Mouse (Mus musculus) forebrain, embryonic 14.5 days (tissue): ENCODE measurements around the gene Bpifb5. TPM values are rescaled to one million over a fixed set of nuclear protein-coding genes. Genes with fewer than 3 reads are reported as not detected.
"Not testable (repeated sequence)": the region's sequence is repeated elsewhere in the genome, so short reads cannot be mapped to it uniquely, and the experiment has no call there.

ENCODE experiments used
- ATAC-seq: fragments of 200-750 bp; cut with Nextera tagmentation; 2 replicates; pipeline ENCODE4 v1.8.0; 2017; ENCODE audit warnings: mild to moderate bottlenecking, moderate library complexity
- DNase-seq: peaks from one replicate; pipeline ENCODE4 v3.0.0-alpha.2; 2015; ENCODE audit warnings: low spot score
- H3K27ac ChIP-seq: fragments of 300-500 bp; sonication (generic); 2 replicates; pipeline ENCODE4 v1.5.1; 2014; ENCODE audit warnings: low read depth, mild to moderate bottlenecking, control low read depth, low read length, moderate library complexity
- H3K27me3 ChIP-seq: fragments of 300-500 bp; sonication (generic); replicated peaks from 2 replicates; pipeline ENCODE4 v1.6.1; 2014; ENCODE audit warnings: low read length, control low read depth, mixed read lengths; ENCODE audit not compliant: control insufficient read depth, insufficient read depth
- H3K36me3 ChIP-seq: fragments of 300-500 bp; sonication (generic); 2 replicates; pipeline ENCODE4 v1.6.1; 2014; ENCODE audit warnings: low read length, control low read depth; ENCODE audit not compliant: control insufficient read depth, insufficient read depth
- H3K4me1 ChIP-seq: fragments of 300-500 bp; sonication (generic); 2 replicates; pipeline ENCODE4 v1.6.1; 2014; ENCODE audit warnings: antibody characterized with exemption, low read length, control low read depth; ENCODE audit not compliant: control insufficient read depth, insufficient read depth
- H3K4me2 ChIP-seq: fragments of 300-500 bp; sonication (generic); 2 replicates; pipeline ENCODE4 v1.6.1; 2014; ENCODE audit warnings: mild to moderate bottlenecking, control low read depth, low read length
- H3K4me3 ChIP-seq: fragments of 300-500 bp; sonication (generic); 2 replicates; pipeline ENCODE4 v1.5.1; 2014; ENCODE audit warnings: low read depth, low read length, control low read depth
- H3K9ac ChIP-seq: fragments of 300-500 bp; sonication (generic); 2 replicates; pipeline ENCODE4 v1.6.1; 2014; ENCODE audit warnings: mild to moderate bottlenecking, low read length, control low read depth, moderate library complexity
- H3K9me3 ChIP-seq: fragments of 300-500 bp; sonication (generic); replicated peaks from 2 replicates; pipeline ENCODE4 v1.6.1; 2016; ENCODE audit warnings: low read length, control low read depth, mixed read lengths; ENCODE audit not compliant: control insufficient read depth
- WGBS: fragments of 180-500 bp; shearing (Covaris S2); extraction: QIAGEN DNeasy Blood & Tissue Kit; methylation state at CpG from one replicate; pipeline ENCODE4 v1.1.7; 2014; 5-methylcytosine and 5-hydroxymethylcytosine counted together
- polyA plus RNA-seq: library from polyadenylated mRNA; unstranded; fragments of >200 nt; fragmentation: Nextera tagmentation; extraction: Ambion mirVana; gene quantifications from 2 replicates; pipeline ENCODE4 v1.2.1, GENCODE M21; 2014

Gene Bpifb5
- polyA plus RNA-seq, 1 experiment from 2014 or later = 0.51 TPM

DNA sequence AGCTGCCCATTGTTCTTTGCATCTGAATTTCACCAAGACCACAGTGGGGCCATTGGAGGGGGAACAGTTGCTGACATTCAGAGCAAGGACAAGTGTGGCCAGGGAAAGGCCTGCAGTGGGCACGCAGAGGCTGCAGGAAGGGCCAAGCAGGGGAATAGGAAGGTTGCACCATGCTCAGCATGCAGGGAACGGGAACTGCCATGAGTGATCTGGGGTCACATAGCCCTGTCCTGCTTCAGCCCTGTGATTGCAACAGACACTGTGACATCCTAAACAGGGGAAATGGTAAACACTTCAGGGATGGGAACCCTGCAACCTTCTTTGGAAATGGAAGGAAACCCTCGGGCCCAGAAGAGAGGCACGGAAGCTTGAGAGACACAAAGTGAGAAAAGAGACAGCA lies 31.7 kb downstream of the Bpifb5 start:
- ATAC-seq, H3K36me3 ChIP-seq, H3K4me3 ChIP-seq, H3K27me3 ChIP-seq, DNase-seq, H3K9ac ChIP-seq, H3K4me2 ChIP-seq, H3K4me1 ChIP-seq, H3K9me3 ChIP-seq, H3K27ac ChIP-seq: not testable (repeated sequence)
- 93% methylated on average over 2 of the region's 4 CpGs for WGBS

DNA sequence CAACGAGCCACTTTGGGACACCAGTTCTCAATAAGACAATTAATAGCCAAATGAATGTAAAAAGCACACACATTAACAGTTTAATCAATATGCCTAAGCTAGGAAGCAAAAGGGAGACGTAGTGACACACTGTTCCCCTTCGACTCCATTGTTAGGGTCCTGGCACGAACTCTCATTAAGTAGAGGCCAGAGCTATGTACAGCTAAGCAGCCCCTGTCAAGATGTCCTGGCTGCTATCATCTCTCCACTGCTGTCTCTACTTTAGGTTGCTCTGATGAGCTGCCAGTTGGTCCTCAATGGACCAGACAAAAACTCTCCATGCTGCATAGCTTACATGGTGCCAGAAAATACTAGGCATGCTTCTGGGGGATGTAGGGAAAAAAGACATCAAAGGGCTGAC lies 32.2 kb downstream of the Bpifb5 start:
- WGBS = 71% methylated on average over 4 of the region's 4 CpGs
- H3K4me3 ChIP-seq = no peak overlapping the region
- no peaks in the 10 kb centered on the region for H3K9me3 ChIP-seq
- H3K4me1 ChIP-seq = no peaks in the 10 kb centered on the region
- H3K9ac ChIP-seq = no peak overlapping the region
- H3K27me3 ChIP-seq = no peaks in the 10 kb centered on the region
- no peak overlapping the region for H3K4me2 ChIP-seq
- DNase-seq = no peak
- ATAC-seq = no peak
- H3K36me3 ChIP-seq = no peaks in the 10 kb centered on the region
- no peak overlapping the region for H3K27ac ChIP-seq

DNA sequence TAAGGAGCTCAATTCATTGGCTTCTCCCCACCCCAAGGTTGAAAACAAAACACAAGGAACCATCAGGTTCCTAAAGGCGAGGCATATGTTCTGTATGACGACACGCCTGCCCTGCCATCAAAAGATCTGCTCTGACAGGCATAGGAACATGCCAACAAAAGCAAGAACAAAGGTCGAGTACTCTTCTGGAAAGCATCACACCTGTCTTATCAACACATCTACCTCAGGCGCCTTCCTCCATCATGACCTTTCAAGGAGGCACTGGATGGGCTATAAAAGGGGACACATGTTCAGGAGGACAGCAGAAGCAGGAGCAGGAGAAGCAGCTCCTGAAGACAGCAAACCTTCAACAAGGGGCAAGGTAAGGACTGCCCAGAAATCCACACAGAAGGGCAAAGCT lies 34.0 kb downstream of the Bpifb5 start, which contains the start of gene Bpifb9a:
Gene Bpifb9a, plus strand, starts transcription at position 301 of the 400 bp plus-strand sequence.
- WGBS = 86% methylated on average over 5 of the region's 5 CpGs
- not testable (repeated sequence) for H3K4me3 ChIP-seq, ATAC-seq, H3K27ac ChIP-seq, H3K36me3 ChIP-seq, H3K4me2 ChIP-seq, H3K9ac ChIP-seq, DNase-seq, H3K27me3 ChIP-seq, H3K4me1 ChIP-seq, H3K9me3 ChIP-seq

GRCm38 (mm10) chr2:154264397-154264796 lies 40.9 kb downstream of the Bpifb5 start:
- H3K4me2 ChIP-seq, H3K9ac ChIP-seq, ATAC-seq, H3K27ac ChIP-seq, H3K9me3 ChIP-seq, H3K4me3 ChIP-seq, H3K27me3 ChIP-seq, H3K36me3 ChIP-seq, DNase-seq, H3K4me1 ChIP-seq: not testable (repeated sequence)
- WGBS = 76% methylated on average over 3 of the region's 3 CpGs

Other genes with a start within 250 kb of the Bpifb5 start
- gene Bpifa6, start 248.8 kb upstream of the Bpifb5 start, polyA plus RNA-seq = not detected in 2 replicates
- not detected in 2 replicates for gene Bpifa2, start 215.5 kb upstream of the Bpifb5 start, polyA plus RNA-seq
- gene Bpifa3, start 93.4 kb upstream of the Bpifb5 start, polyA plus RNA-seq = not detected in 2 replicates
- not detected in 2 replicates for gene Bpifa1, start 80.9 kb upstream of the Bpifb5 start, polyA plus RNA-seq
- not detected in 2 replicates for gene Bpifa5, start 61.1 kb upstream of the Bpifb5 start, polyA plus RNA-seq
- 0.28 and 0.48 TPM in 2 replicates for gene Bpifb1, start 32.9 kb upstream of the Bpifb5 start, polyA plus RNA-seq
- not detected in 2 replicates for gene Bpifb9a, start 34.1 kb downstream of the Bpifb5 start, polyA plus RNA-seq
- gene Bpifb9b, start 83.5 kb downstream of the Bpifb5 start, polyA plus RNA-seq = not detected in 2 replicates
- gene Cdk5rap1, start 149.3 kb downstream of the Bpifb5 start, polyA plus RNA-seq = 18.8 and 24.1 TPM in 2 replicates
- 2.6 and 4.6 TPM in 2 replicates for gene Snta1, start 184.4 kb downstream of the Bpifb5 start, polyA plus RNA-seq
- 51.9 and 59.4 TPM in 2 replicates for gene Cbfa2t2, start 212.7 kb downstream of the Bpifb5 start, polyA plus RNA-seq